Mouse (Mus musculus) adrenal gland, postnatal 36 days (tissue): ENCODE measurements around the gene Plin5. TPM values are rescaled to one million over a fixed set of nuclear protein-coding genes. Genes with fewer than 3 reads are reported as not detected.
"Not testable (repeated sequence)": the region's sequence is repeated elsewhere in the genome, so short reads cannot be mapped to it uniquely, and the experiment has no call there.

Experiments
- DNase-seq, 2 experiments: peaks; one replicate each; pipeline ENCODE4 v3.0.0; 2021; ENCODE audit warnings: mixed read lengths in 1 of 2
- total RNA-seq, 2 experiments: library from RNA; stranded (reverse); gene quantifications; 2 replicates each; pipeline ENCODE4 v1.2.3; 2021

The Plin5 gene
- total RNA-seq, 2 experiments from 2014 or later, result 36.7 to 62.1 TPM

- DNase-seq, result no peak
Measured at GRCm38 (mm10) chr17:56072243-56072642, 45.2 kb downstream of the Plin5 start.

- no peak for DNase-seq
Measured at GRCm38 (mm10) chr17:56071126-56071525, 46.3 kb downstream of the Plin5 start.

GRCm38 (mm10) chr17:56069066-56069465 is 48.3 kb downstream of the Plin5 start:
- DNase-seq, result no peak

- no peak for DNase-seq
Measured at GRCm38 (mm10) chr17:56066451-56066850, 50.9 kb downstream of the Plin5 start.

GRCm38 (mm10) chr17:56065715-56066114 is 51.7 kb downstream of the Plin5 start:
- DNase-seq, result not testable (repeated sequence)

- no peak for DNase-seq
Measured at GRCm38 (mm10) chr17:56062081-56062480, 55.3 kb downstream of the Plin5 start.

Other genes with a start within 250 kb of the Plin5 start
- gene Zfp119a, start 238.7 kb downstream of the Plin5 start, total RNA-seq, result 1 to 10 TPM; 6.6 to 8.4 TPM
- 1 to 10 TPM; 5.1 to 6.5 TPM for gene Zfp959, start 225.5 kb downstream of the Plin5 start, total RNA-seq
- 1 to 10 TPM; 3.3 to 4.0 TPM for gene Zfp119b, start 168.1 kb downstream of the Plin5 start, total RNA-seq
- 1 to 10 TPM; 1.1 to 1.5 TPM for gene Ebi3, start 165.0 kb downstream of the Plin5 start, total RNA-seq
- 10 to 100 TPM; 13.1 to 15.8 TPM for gene Yju2, start 158.5 kb downstream of the Plin5 start, total RNA-seq
- gene Shd, start 147.1 kb downstream of the Plin5 start, total RNA-seq, result under 1 TPM; 0.50 to 0.99 TPM
- gene Fsd1, start 131.1 kb downstream of the Plin5 start, total RNA-seq, result 1 to 10 TPM; 1.1 to 1.3 TPM
- 1 to 10 TPM; 5.1 to 7.6 TPM for gene Stap2, start 112.0 kb downstream of the Plin5 start, total RNA-seq
- 100 to 1,000 TPM in 1 of 2 experiments, 10 to 100 TPM in 1; 79.6 to 104 TPM for gene Mpnd, start 111.9 kb downstream of the Plin5 start, total RNA-seq
- gene Sh3gl1, start 81.0 kb downstream of the Plin5 start, total RNA-seq, result 10 to 100 TPM; 49.0 to 49.7 TPM
- gene Chaf1a, start 77.2 kb downstream of the Plin5 start, total RNA-seq, result 1 to 10 TPM; 3.5 to 4.7 TPM
- gene Ubxn6, start 42.6 kb downstream of the Plin5 start, total RNA-seq, result 10 to 100 TPM; 73.3 to 86.1 TPM
- gene Hdgfl2, start 38.0 kb downstream of the Plin5 start, total RNA-seq, result 10 to 100 TPM; 59.9 to 62.0 TPM
- gene Plin4, start 7.8 kb downstream of the Plin5 start, total RNA-seq, result 10 to 100 TPM; 75.1 to 86.5 TPM
- 10 to 100 TPM; 15.5 to 31.3 TPM for gene Lrg1, start 4.4 kb upstream of the Plin5 start, total RNA-seq
- 10 to 100 TPM in 1 of 2 experiments, 1 to 10 TPM in 1; 6.4 to 10.0 TPM for gene Sema6b, start 22.7 kb upstream of the Plin5 start, total RNA-seq
- gene Tnfaip8l1, start 44.9 kb upstream of the Plin5 start, total RNA-seq, result 1 to 10 TPM; 3.9 to 4.0 TPM
- gene Mydgf, start 66.3 kb upstream of the Plin5 start, total RNA-seq, result 10 to 100 TPM; 60.0 to 61.1 TPM
- 10 to 100 TPM; 35.5 to 41.0 TPM for gene Dpp9, start 101.3 kb upstream of the Plin5 start, total RNA-seq
- gene Fem1a, start 139.2 kb upstream of the Plin5 start, total RNA-seq, result 10 to 100 TPM; 28.7 to 30.8 TPM
- gene Ticam1, start 159.2 kb upstream of the Plin5 start, total RNA-seq, result 10 to 100 TPM; 21.1 to 23.1 TPM
- gene Plin3, start 175.3 kb upstream of the Plin5 start, total RNA-seq, result 100 to 1,000 TPM in 1 of 2 experiments, 10 to 100 TPM in 1; 51.4 to 106 TPM
- gene Arrdc5, start 182.7 kb upstream of the Plin5 start, total RNA-seq, result not detected
- gene Uhrf1, start 185.7 kb upstream of the Plin5 start, total RNA-seq, result 1 to 10 TPM; 5.9 to 9.4 TPM
- gene Kdm4b, start 208.5 kb upstream of the Plin5 start, total RNA-seq, result 10 to 100 TPM; 38.1 to 39.9 TPM